Mouse (Mus musculus): ENCODE measurements around the gene Wfdc13.
A peak's percentile ranks its signal among the peaks of the same experiment; 100 is the strongest.
"Not testable (repeated sequence)": the region's sequence is repeated elsewhere in the genome, so short reads cannot be mapped to it uniquely, and the experiment has no call there.

Gene Wfdc13

DNA sequence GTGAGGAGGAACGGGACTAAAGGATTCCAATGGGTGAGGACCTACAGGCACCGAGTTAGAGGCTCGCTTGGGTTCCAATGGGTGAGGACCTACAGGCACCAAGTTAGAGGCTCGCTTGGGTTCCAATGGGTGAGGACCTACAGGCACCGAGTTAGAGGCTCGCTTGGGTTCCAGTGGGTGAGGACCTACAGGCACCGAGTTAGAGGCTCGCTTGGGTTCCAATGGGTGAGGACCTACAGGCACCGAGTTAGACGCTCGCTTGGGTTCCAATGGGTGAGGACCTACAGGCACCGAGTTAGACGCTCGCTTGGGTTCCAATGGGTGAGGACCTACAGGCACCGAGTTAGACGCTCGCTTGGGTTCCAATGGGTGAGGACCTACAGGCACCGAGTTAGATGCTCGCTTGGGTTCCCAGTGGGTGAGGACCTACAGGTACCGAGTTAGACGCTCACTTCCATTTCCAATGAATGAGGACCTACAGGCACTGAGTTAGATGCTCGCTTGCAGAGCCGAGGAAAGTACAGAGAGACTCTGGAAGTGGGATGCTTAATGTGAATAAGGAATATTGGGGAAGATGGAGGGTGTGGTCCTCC, 31.4 kb downstream of the Wfdc13 start:
- not testable (repeated sequence) for DNase-seq (ENCODE audit: low spot score)

DNA sequence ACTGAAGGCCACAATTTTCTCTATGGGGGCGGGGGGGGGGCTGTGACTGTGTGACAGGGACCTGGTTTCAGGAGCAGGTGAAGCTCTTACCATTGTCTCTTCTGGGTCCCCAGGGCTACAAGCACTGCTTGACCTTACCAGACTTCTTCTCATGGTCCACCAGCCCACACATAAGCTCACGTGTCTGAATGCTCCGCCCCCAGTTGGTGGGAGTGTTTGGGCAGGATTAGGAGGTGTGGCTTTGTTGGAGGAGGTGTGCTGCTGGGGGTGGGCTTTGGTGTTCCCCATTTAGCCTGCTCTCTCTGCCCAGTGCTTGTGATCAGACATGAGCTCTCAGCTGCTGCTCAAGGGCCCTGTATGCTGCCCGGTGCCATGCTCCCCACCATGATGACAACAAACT, 38.4 kb downstream of the Wfdc13 start:
- DNase-seq (ENCODE audit: low spot score): no peak

DNA sequence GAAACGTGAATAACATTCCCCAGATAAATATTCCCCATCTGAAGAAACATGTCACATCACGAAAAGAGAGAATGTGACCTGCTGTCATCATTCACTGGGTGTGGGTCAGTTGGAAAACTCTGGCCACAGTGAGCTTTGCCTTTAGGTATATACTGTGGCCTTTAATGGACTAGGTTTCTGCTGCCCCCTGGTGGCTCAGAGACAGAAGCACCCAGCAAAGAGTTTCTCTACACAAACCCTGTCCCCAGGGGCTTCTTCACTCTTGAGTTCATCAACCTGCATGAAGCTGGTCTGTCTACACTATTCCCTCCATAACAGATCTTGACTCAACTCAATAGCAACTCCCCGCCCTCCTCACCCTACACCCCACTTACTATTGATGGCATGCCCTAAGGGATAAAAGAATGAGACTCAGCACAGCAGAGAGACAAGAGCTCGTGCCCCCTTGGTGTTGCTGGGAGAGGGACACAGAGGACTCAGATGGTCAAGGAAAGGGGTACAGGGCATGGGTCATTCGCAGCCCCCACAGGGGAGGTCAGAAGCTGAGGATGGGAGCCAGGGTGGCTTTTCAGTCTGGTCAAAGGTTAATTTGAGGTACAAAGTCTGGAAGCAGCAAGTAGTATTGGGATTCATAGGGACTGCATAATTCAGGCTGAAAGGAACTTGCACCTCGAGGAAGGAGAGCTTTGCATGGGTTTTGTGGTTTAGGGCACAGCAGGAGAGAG, 41.1 kb downstream of the Wfdc13 start:
- DNase-seq (ENCODE audit: low spot score): peak; percentile 42

DNA sequence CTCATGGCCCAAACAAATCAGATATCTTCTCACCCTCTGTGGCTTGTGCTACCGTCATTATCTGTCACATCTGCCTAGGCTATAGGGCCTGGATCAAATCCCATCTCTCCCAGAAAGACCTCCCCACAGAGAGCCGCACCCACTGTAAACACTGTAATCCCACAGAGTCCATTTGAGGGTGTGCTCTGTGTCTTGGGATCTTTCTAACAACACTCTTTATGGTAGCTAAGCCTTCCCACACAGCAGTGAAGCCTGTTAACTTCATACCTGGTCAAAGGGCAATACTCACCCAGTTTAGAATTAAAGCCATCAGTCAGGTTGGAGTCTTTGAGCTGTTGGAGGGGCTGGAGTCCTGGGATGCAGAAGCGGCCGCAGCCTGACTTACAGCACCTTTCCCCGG, 46.8 kb downstream of the Wfdc13 start:
- DNase-seq (ENCODE audit: low spot score): no peak

DNA sequence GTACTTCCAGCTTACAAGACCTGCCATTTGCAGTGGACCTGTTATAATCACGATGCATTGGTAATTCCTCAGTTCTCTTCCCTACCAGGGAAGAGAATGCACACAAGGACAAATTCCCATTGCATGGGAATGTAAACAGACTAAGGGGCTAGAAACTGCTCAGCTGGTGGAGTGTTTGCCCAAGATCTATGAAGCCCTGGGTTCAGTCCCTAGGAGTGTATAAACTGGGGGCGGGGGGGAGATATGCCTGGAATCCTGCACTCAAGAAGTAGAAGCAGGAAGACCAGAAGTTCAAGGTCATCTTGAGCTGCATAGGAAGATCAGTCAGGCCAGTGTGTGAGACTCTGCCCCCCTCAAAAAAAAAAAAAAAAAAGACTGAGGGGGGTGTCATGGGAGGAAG, 48.4 kb downstream of the Wfdc13 start:
- no peak for DNase-seq (ENCODE audit: low spot score)

DNA sequence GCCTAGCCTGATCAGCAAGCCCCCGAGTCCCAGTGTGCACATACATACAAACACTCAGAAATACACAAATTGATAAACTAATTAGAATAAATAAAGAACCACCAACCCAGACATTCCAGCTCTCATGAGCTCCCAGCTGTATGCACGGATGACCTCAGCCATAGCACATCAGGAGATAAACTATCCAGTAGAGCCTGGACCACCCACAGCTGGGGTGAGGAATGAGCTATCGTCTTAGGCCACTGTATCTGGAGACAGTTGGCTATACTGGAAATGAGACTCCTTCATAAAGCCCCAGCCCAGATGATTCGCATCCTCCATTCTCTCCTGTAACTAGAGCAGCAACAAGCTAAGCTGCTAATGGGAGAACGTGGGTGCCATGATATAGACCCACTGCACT, 49.9 kb downstream of the Wfdc13 start:
- no peak for DNase-seq (ENCODE audit: low spot score)

DNA sequence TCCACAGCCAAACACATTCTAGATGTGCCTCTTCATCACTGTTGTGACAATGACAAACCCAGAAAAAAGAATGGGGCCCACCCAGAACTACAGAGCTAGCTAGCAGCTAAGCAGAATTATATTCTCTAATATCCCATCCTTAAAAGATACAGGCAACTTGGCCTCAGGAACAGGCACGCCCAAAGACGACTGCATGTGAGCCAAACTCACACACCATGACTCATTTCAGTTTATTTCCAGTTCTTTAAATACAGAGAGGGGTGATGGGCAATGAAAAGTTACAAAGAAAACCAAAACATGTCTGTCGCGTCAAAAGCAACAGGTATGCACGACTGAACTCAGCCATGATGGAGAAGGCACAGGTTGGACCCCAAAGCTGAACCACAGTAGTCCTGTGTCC, 50.5 kb downstream of the Wfdc13 start:
- DNase-seq (ENCODE audit: low spot score): no peak

Measured in left cerebral cortex, adult 11 months (tissue).